Mouse (Mus musculus): ENCODE results near the gene Wasf3. TPM values are rescaled to one million over a fixed set of nuclear protein-coding genes. Genes with fewer than 3 reads are reported as not detected.
"Not testable (repeated sequence)": the region's sequence is repeated elsewhere in the genome, so short reads cannot be mapped to it uniquely, and the experiment has no call there.

The Wasf3 gene
- polyA plus RNA-seq, 1 experiment, result not detected

DNA sequence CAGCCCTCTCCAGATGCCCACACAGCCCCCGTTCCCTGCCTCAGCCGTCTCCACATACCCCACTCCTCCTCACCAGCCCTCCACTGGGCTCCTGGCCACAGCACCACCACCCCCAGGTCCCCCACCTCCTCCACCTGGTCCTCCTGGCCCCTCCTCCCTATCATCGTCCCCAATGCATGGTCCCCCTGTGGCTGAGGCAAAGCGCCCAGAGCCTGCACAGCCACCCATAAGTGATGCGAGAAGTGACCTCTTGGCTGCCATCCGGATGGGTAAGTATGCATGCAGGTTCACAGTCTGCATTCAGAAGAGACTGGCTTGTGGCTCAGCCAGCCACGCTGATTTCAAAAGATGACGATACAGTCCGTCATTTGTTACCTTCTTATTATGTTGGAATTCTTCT lies 83.5 kb downstream of the Wasf3 start:
- H3K4me3 ChIP-seq (ENCODE audit: insufficient read depth, low read length), result no peak overlapping the region
- H3K27ac ChIP-seq (ENCODE audit: insufficient read depth, low read depth, low read length), result no peak overlapping the region
- TF ChIP-seq POLR2A (IDR thresholded peaks at IDR 0.05; ENCODE audit: borderline replicate concordance, low read depth, low read length), result no peak
- no peak for TF ChIP-seq CTCF (IDR thresholded peaks at IDR 0.05; ENCODE audit: low read depth, low read length)
- H3K4me1 ChIP-seq (ENCODE audit: control insufficient read depth, insufficient read depth, low read length), result no peaks in the 10 kb centered on the region

DNA sequence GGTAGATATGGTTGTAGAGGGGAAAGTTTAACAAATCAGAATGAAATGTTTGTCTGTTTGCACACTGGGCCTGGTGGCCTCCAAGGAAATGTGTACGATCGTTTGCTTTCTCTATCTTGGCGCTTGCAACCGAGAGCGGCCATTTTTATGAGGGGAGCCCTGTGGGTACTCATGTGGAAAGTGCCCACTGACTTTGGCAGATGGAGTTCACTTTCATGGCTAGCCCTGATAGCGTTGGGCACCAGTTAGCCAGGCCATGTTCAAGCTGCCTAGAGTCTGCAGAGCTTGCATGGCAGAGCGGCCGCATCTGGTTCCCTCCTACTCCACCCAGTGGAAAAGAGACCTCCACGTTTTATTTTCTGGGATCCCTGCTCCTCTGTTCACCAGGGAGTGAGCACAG lies 86.0 kb downstream of the Wasf3 start:
- H3K27ac ChIP-seq (ENCODE audit: insufficient read depth, low read depth, low read length), result no peak overlapping the region
- no peak overlapping the region for H3K4me3 ChIP-seq (ENCODE audit: insufficient read depth, low read length)
- TF ChIP-seq CTCF (IDR thresholded peaks at IDR 0.05; ENCODE audit: low read depth, low read length), result no peak
- no peak for TF ChIP-seq POLR2A (IDR thresholded peaks at IDR 0.05; ENCODE audit: borderline replicate concordance, low read depth, low read length)
- H3K4me1 ChIP-seq (ENCODE audit: control insufficient read depth, insufficient read depth, low read length), result no peaks in the 10 kb centered on the region

DNA sequence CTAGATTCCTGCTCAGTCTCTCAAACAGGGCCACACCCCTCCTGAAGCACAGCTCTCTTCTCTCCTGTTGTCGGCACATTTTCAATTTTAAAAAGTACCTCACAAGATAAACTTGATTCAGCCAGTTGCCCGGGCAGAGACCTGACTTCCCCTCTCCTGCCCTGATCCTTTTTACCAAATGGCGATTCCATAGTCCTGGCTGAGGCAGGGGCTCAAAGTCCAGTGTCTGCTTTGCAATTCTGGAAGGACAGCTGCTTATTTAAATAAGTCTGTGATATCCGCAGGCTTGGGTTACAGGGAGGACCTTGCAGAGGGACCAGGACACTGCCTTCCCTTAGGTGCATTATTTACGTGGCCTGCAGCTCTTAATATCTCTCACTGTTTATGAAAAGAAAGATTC lies 86.5 kb downstream of the Wasf3 start:
- no peak overlapping the region for H3K27ac ChIP-seq (ENCODE audit: insufficient read depth, low read depth, low read length)

DNA sequence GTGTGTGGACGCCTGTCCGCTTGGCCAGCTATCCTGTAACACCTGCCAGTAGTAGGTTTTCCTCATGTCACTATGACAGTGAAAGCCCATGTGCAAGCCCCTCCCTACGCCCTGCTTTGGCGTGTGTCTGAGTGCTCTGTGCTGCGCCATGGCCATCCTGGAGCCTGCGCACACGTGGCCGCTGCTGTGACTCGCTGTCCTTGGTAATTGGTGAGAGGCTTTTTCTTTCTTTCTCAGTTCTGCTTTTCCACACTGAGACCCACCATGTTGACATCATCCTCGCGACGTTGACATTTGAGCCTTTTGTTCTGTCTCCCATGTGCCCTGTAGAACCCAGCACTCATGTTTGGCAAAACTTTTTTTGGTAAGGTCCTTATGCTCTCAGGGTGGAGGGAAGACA lies 87.0 kb downstream of the Wasf3 start:
- H3K4me1 ChIP-seq (ENCODE audit: control insufficient read depth, insufficient read depth, low read length), result no peaks in the 10 kb centered on the region

More for the DNA sequence above, 86.5 kb downstream of the Wasf3 start:
- Histone ChIP-seq H3K4me1 (ENCODE audit: control insufficient read depth, insufficient read depth, low read length) (no peaks in the 10 kb centered on the region), H3K4me3 (ENCODE audit: insufficient read depth, low read length) (no peak overlapping the region)
- TF ChIP-seq CTCF (IDR thresholded peaks at IDR 0.05; ENCODE audit: low read depth, low read length), result no peak

DNA sequence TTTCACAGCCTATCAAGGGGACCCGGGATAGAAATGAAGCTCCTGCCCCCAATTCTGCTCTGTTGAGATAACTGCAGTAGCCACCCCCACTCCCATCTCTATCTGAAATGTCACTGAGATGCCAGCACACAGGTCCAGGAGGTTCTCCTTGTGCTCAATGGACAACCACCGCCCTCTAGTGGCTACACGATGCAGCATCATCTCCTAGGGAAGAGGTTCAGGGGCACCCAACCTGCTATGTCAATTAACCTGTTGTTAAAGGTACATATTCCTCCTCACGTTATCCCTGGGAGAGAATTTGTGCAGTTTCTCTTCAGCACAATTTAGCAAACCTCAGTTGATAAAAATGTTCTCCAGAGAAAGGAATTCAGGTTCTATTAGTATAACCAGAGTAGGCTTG lies 94.8 kb downstream of the Wasf3 start:
- H3K27ac ChIP-seq (ENCODE audit: insufficient read depth, low read depth, low read length); H3K4me3 ChIP-seq (ENCODE audit: insufficient read depth, low read length); H3K4me1 ChIP-seq (ENCODE audit: control insufficient read depth, insufficient read depth, low read length): not testable (repeated sequence)

More for the DNA sequence above, 87.0 kb downstream of the Wasf3 start:
- no peak overlapping the region for H3K27ac ChIP-seq (ENCODE audit: insufficient read depth, low read depth, low read length)
- no peak overlapping the region for H3K4me3 ChIP-seq (ENCODE audit: insufficient read depth, low read length)
- no peak for TF ChIP-seq CTCF (IDR thresholded peaks at IDR 0.05; ENCODE audit: low read depth, low read length)
- no peak for TF ChIP-seq POLR2A (IDR thresholded peaks at IDR 0.05; ENCODE audit: borderline replicate concordance, low read depth, low read length)

DNA sequence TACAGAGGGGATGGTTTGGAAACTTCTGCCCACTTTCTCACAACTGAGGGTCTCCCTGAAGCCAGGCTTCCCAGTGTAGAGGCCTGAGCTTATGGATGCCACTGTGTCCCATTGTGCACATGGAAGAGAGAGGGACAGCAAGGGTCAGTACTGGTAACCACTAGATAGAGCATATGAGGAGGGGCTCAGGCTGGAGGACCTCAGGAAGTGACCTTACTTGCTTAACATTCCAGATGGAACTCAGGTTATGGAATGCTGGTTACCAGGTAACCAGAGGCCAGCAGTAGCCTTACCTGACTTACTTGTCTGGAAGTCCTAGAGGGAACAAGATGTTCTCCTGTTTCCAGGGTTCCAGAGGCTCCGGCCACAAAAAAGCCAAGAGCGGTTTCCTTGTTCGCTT lies 96.9 kb downstream of the Wasf3 start, which contains the start of gene Gm6408:
Gene Gm6408, plus strand, starts transcription at position 301 of the 400 bp plus-strand sequence.
- not testable (repeated sequence) for H3K4me3 ChIP-seq (ENCODE audit: insufficient read depth, low read length); H3K27ac ChIP-seq (ENCODE audit: insufficient read depth, low read depth, low read length)

DNA sequence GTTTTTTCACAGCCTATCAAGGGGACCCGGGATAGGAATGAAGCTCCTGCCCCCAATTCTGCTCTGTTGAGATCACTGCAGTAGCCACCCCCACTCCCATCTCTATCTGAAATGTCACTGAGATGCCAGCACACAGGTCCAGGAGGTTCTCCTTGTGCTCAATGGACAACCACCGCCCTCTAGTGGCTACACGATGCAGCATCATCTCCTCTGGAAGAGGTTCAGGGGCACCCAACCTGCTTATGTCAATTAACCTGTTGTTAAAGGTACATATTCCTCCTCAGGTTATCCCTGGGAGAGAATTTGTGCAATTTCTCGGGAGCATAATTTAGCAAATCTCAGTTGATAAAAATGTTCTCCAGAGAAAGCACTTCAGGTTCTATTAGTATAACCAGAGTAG lies 104.2 kb downstream of the Wasf3 start:
- H3K4me1 ChIP-seq (ENCODE audit: control insufficient read depth, insufficient read depth, low read length); H3K4me3 ChIP-seq (ENCODE audit: insufficient read depth, low read length): not testable (repeated sequence)

More for the DNA sequence above, 96.9 kb downstream of the Wasf3 start, which contains the start of gene Gm6408:
- H3K4me1 ChIP-seq (ENCODE audit: control insufficient read depth, insufficient read depth, low read length), result not testable (repeated sequence)

DNA sequence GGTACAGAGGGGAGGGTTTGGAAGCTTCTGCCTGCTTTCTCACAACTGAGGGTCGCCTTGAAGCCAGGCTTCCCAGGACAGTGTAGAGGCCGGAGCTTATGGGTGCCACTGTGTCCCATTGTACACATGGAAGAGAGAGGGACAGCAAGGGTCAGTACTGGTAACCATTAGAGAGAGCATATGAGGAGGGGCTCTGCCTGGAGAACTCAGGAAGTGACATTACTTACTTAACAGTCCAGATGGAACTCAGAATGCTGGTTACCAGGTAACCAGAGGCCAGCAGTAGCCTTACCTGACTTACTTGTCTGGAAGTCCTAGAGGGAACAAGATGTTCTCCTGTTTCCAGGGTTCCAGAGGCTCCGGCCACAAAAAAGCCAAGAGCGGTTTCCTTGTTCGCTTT lies 106.3 kb downstream of the Wasf3 start, which contains the start of gene Gm6370:
Gene Gm6370, plus strand, starts transcription at position 301 of the 400 bp plus-strand sequence.
- not testable (repeated sequence) for H3K27ac ChIP-seq (ENCODE audit: insufficient read depth, low read depth, low read length); H3K4me3 ChIP-seq (ENCODE audit: insufficient read depth, low read length); H3K4me1 ChIP-seq (ENCODE audit: control insufficient read depth, insufficient read depth, low read length)

More for the DNA sequence above, 104.2 kb downstream of the Wasf3 start:
- H3K27ac ChIP-seq (ENCODE audit: insufficient read depth, low read depth, low read length), result not testable (repeated sequence)

DNA sequence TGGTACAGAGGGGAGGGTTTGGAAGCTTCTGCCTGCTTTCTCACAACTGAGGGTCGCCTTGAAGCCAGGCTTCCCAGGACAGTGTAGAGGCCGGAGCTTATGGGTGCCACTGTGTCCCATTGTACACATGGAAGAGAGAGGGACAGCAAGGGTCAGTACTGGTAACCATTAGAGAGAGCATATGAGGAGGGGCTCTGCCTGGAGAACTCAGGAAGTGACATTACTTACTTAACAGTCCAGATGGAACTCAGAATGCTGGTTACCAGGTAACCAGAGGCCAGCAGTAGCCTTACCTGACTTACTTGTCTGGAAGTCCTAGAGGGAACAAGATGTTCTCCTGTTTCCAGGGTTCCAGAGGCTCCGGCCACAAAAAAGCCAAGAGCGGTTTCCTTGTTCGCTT lies 117.3 kb downstream of the Wasf3 start, which contains the start of gene 4930449I24Rik:
Gene 4930449I24Rik, plus strand, starts transcription at position 301 of the 400 bp plus-strand sequence.
- H3K27ac ChIP-seq (ENCODE audit: insufficient read depth, low read depth, low read length); H3K4me1 ChIP-seq (ENCODE audit: control insufficient read depth, insufficient read depth, low read length); H3K4me3 ChIP-seq (ENCODE audit: insufficient read depth, low read length): not testable (repeated sequence)

DNA sequence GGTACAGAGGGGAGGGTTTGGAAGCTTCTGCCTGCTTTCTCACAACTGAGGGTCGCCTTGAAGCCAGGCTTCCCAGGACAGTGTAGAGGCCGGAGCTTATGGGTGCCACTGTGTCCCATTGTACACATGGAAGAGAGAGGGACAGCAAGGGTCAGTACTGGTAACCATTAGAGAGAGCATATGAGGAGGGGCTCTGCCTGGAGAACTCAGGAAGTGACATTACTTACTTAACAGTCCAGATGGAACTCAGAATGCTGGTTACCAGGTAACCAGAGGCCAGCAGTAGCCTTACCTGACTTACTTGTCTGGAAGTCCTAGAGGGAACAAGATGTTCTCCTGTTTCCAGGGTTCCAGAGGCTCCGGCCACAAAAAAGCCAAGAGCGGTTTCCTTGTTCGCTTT lies 129.0 kb downstream of the Wasf3 start, which contains the start of gene Gm3402:
Gene Gm3402, plus strand, starts transcription at position 301 of the 400 bp plus-strand sequence.
- H3K27ac ChIP-seq (ENCODE audit: insufficient read depth, low read depth, low read length); H3K4me3 ChIP-seq (ENCODE audit: insufficient read depth, low read length); H3K4me1 ChIP-seq (ENCODE audit: control insufficient read depth, insufficient read depth, low read length): not testable (repeated sequence)

Other genes starting within 250 kb of the Wasf3 start
- gene Gm5565, start 224.4 kb upstream of the Wasf3 start, polyA plus RNA-seq (2012; ENCODE audit: insufficient read depth, insufficient read length, missing spikeins), result not detected in 2 replicates
- not detected in 2 replicates for gene Gm6309, start 214.3 kb upstream of the Wasf3 start, polyA plus RNA-seq (2012; ENCODE audit: insufficient read depth, insufficient read length, missing spikeins)
- gene 1700001J03Rik, start 199.7 kb upstream of the Wasf3 start, polyA plus RNA-seq (2012; ENCODE audit: insufficient read depth, insufficient read length, missing spikeins), result 1.2 and 2.3 TPM in 2 replicates
- 43.2 TPM in 2 replicates for gene Rnf6, start 163.4 kb upstream of the Wasf3 start, polyA plus RNA-seq (2012; ENCODE audit: insufficient read depth, insufficient read length, missing spikeins)
- 25.3 and 28.5 TPM in 2 replicates for gene Cdk8, start 153.8 kb upstream of the Wasf3 start, polyA plus RNA-seq (2012; ENCODE audit: insufficient read depth, insufficient read length, missing spikeins)
- gene Gm6408, start 97.0 kb downstream of the Wasf3 start, polyA plus RNA-seq (2012; ENCODE audit: insufficient read depth, insufficient read length, missing spikeins), result not detected in 2 replicates
- not detected in 2 replicates for gene Gm6370, start 106.4 kb downstream of the Wasf3 start, polyA plus RNA-seq (2012; ENCODE audit: insufficient read depth, insufficient read length, missing spikeins)
- gene 4930449I24Rik, start 117.4 kb downstream of the Wasf3 start, polyA plus RNA-seq (2012; ENCODE audit: insufficient read depth, insufficient read length, missing spikeins), result not detected in 2 replicates
- not detected in 2 replicates for gene Gm3402, start 129.1 kb downstream of the Wasf3 start, polyA plus RNA-seq (2012; ENCODE audit: insufficient read depth, insufficient read length, missing spikeins)
- not detected in 2 replicates for gene Gm3404, start 140.8 kb downstream of the Wasf3 start, polyA plus RNA-seq (2012; ENCODE audit: insufficient read depth, insufficient read length, missing spikeins)
- gene Gm3409, start 152.7 kb downstream of the Wasf3 start, polyA plus RNA-seq (2012; ENCODE audit: insufficient read depth, insufficient read length, missing spikeins), result not detected in 2 replicates
- gene Gm3415, start 171.2 kb downstream of the Wasf3 start, polyA plus RNA-seq (2012; ENCODE audit: insufficient read depth, insufficient read length, missing spikeins), result not detected in 2 replicates
- not detected in 2 replicates for gene Gpr12, start 200.3 kb downstream of the Wasf3 start, polyA plus RNA-seq (2012; ENCODE audit: insufficient read depth, insufficient read length, missing spikeins)

Measured in bone marrow macrophage, adult 2 months (primary cell).